Mouse (Mus musculus): ENCODE data around the gene Prc1. TPM values are rescaled to one million over a fixed set of nuclear protein-coding genes. Genes with fewer than 3 reads are reported as not detected.
"Not testable (repeated sequence)": the region's sequence is repeated elsewhere in the genome, so short reads cannot be mapped to it uniquely, and the experiment has no call there.

Gene Prc1
- polyA plus RNA-seq, 1 experiment from 2014 or later = 8.4 TPM

DNA sequence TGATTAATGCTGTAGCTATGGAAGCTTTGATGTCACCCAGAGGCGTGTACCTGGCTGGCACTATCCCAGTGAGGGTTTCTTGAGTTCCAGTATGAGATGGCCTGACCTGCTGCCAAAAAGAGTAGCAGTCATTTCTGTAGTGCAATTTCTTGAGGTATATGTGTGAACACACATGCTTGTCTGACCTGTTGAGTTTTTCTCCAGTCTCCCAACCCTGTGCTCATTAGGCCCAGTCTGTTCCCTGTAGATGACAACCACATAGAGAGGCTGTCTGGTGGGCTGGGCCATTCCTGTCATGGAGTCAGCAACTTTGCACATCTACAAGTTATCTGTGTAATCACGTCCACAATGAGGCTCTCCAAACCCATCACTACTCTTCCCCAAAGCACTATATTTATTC, 21.5 kb downstream of the Prc1 start:
- Histone ChIP-seq H3K27ac (ENCODE audit: low read length) (no peak overlapping the region), H3K27me3 (replicated peaks; ENCODE audit: insufficient read depth, low read length) (no peaks in the 10 kb centered on the region), H3K4me2 (replicated peaks; ENCODE audit: low read depth, low read length) (no peak overlapping the region), H3K36me3 (ENCODE audit: insufficient read depth, low read length) (no peaks in the 10 kb centered on the region), H3K9me3 (ENCODE audit: low read length) (no peaks in the 10 kb centered on the region), H3K9ac (replicated peaks; ENCODE audit: low read depth) (no peak overlapping the region), H3K4me1 (ENCODE audit: insufficient read depth, low read depth, low read length) (no peaks in the 10 kb centered on the region), H3K4me3 (ENCODE audit: low read depth, low read length) (no peak overlapping the region)
- 72% methylated on average over 2 of the region's 2 CpGs for WGBS
- no peak for DNase-seq (ENCODE audit: low spot score)
- no peak for ATAC-seq
- no peak for TF ChIP-seq CTCF (IDR thresholded peaks at IDR 0.05)
- no peak for TF ChIP-seq EP300 (IDR thresholded peaks at IDR 0.05)

DNA sequence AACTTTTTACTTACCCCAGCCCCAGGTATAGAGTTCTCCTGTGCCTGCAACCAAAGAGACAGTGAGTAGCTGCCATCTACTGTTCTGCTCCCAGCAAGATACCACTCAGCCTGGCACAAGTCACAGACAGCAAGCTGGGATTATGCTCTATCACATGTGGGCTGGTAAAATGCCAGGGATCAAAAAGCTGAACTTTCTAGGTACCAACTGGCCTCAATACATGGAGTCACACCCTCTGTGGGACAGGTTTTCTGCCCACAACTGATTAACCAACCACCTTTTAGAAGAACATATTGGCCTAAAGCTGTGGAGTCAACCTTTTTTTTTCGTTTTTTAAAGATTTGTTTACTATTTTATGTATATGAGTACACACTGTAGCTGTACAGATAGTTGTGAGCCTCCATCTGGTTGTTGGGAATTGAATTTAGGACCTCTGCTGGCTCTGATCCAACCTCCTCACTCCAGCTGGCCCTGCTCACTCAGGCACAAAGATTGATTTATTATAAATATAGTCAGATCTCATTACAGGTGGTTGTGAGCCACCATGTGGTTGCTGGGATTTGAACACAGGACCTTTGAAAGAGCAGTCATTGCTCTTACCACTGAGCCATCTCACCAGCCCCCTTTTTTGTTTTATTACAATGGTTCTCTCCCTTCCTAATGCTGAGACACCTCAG, 23.3 kb downstream of the Prc1 start:
- WGBS = 44% methylated on average over 1 of the region's 1 CpGs
- no peak overlapping the region for H3K27ac ChIP-seq (ENCODE audit: low read length)
- H3K4me1 ChIP-seq (ENCODE audit: insufficient read depth, low read depth, low read length) = no peaks in the 10 kb centered on the region
- no peak overlapping the region for H3K9ac ChIP-seq (replicated peaks; ENCODE audit: low read depth)
- no peaks in the 10 kb centered on the region for H3K9me3 ChIP-seq (ENCODE audit: low read length)
- H3K4me3 ChIP-seq (ENCODE audit: low read depth, low read length) = no peak overlapping the region
- DNase-seq (ENCODE audit: low spot score) = no peak
- H3K4me2 ChIP-seq (replicated peaks; ENCODE audit: low read depth, low read length) = no peak overlapping the region
- TF ChIP-seq EP300 (IDR thresholded peaks at IDR 0.05) (no peak), CTCF (IDR thresholded peaks at IDR 0.05) (no peak)
- no peak for ATAC-seq
- no peaks in the 10 kb centered on the region for H3K27me3 ChIP-seq (replicated peaks; ENCODE audit: insufficient read depth, low read length)
- H3K36me3 ChIP-seq (ENCODE audit: insufficient read depth, low read length) = no peaks in the 10 kb centered on the region

DNA sequence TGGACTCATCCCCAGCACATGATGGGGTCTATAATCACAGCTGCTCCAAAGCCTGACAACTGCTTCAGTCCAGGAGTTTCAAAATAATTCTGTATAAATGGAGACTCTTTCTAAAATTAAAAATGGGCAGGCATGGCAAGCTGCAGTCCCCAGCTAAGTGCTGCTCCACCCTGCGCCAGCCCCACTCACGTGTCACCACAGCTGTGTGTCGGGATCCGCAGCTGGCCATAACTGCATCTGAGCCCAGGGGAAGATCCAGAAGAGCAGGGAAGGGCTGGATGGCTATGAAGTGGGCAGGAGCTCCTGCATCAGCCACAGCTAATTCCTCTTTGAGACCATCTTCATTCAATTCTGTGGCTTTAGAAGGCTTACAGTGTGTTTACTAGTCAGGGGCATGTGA, 24.4 kb downstream of the Prc1 start:
- 83% methylated on average over 4 of the region's 4 CpGs for WGBS

DNA sequence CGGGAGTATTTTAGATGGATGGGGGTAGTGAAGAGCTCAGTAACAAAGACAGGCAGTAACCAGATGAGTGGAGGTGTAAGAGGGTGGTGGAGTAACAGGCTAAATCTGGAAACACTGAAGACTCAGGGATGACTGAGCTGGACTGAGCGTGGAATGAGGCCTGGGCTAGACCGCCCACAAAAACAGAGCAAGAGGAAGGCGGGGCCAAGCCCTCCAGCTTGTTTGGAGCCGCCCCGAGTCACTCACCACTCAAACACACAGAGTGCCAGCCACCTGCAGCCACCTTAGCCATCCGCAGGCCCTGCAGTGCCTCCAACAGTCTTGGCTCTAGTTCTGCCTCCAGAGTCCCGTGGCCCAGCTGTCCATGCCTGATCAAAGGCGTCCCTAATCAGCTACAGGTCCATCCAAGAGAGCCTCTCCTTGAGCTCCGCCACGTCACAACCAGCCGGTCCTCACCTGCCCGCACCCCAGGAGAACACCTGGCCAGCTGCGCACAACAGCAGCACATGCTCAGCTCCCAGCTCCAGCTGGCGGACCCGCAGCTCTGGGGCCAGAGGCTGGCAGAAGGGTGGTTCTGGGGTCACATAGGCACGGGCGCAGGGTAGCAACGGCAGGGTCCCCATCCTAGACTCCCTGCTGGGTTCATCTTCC, 25.7 kb downstream of the Prc1 start:
- Histone ChIP-seq H3K4me1 (ENCODE audit: insufficient read depth, low read depth, low read length) (peaks cover 8% of the 10 kb centered on the region; the same call in 1 of the 2 replicates), H3K27ac (ENCODE audit: low read length) (no peak overlapping the region), H3K9me3 (ENCODE audit: low read length) (no peaks in the 10 kb centered on the region), H3K4me3 (ENCODE audit: low read depth, low read length) (no peak overlapping the region), H3K27me3 (replicated peaks; ENCODE audit: insufficient read depth, low read length) (no peaks in the 10 kb centered on the region), H3K9ac (replicated peaks; ENCODE audit: low read depth) (no peak overlapping the region), H3K4me2 (replicated peaks; ENCODE audit: low read depth, low read length) (no peak overlapping the region), H3K36me3 (ENCODE audit: insufficient read depth, low read length) (no peaks in the 10 kb centered on the region)
- WGBS = 70% methylated on average over 19 of the region's 19 CpGs
- DNase-seq (ENCODE audit: low spot score) (no peak), ATAC-seq (no peak)
- no peak for TF ChIP-seq CTCF (IDR thresholded peaks at IDR 0.05)
- no peak for TF ChIP-seq EP300 (IDR thresholded peaks at IDR 0.05)

More for the DNA sequence above, 24.4 kb downstream of the Prc1 start:
- TF ChIP-seq CTCF (IDR thresholded peaks at IDR 0.05) (no peak), EP300 (IDR thresholded peaks at IDR 0.05) (no peak)
- Histone ChIP-seq H3K9ac (replicated peaks; ENCODE audit: low read depth) (no peak overlapping the region), H3K4me3 (ENCODE audit: low read depth, low read length) (no peak overlapping the region), H3K27ac (ENCODE audit: low read length) (no peak overlapping the region), H3K4me2 (replicated peaks; ENCODE audit: low read depth, low read length) (no peak overlapping the region), H3K4me1 (ENCODE audit: insufficient read depth, low read depth, low read length) (peaks cover 8% of the 10 kb centered on the region; the same call in 1 of the 2 replicates), H3K9me3 (ENCODE audit: low read length) (no peaks in the 10 kb centered on the region), H3K27me3 (replicated peaks; ENCODE audit: insufficient read depth, low read length) (no peaks in the 10 kb centered on the region), H3K36me3 (ENCODE audit: insufficient read depth, low read length) (no peaks in the 10 kb centered on the region)
- DNase-seq (ENCODE audit: low spot score) (no peak), ATAC-seq (no peak)

DNA sequence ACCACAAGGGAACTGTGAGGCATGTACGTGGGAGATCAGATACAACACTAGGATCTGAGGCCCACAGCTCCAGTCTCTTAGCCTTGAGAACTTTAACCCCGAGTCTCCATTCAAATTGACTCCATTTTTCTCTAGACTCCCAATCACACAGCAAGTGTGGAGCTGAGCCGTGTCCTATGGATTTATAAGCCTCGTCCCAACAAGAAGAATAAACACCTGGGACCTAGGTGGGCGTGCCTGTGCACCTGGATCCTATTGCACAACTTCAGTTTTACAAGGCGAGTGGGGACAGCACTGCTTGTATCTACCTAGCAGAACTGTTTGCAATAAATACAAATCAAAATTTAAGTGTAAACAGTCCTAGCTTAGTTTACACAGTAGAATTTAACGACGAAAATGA, 29.1 kb downstream of the Prc1 start:
- Histone ChIP-seq H3K9ac (replicated peaks; ENCODE audit: low read depth) (peak overlapping the region; percentile 23), H3K4me2 (replicated peaks; ENCODE audit: low read depth, low read length) (peak overlapping the region; percentile 64), H3K27me3 (replicated peaks; ENCODE audit: insufficient read depth, low read length) (no peaks in the 10 kb centered on the region), H3K4me3 (ENCODE audit: low read depth, low read length) (peak overlapping the region; percentile 63), H3K36me3 (ENCODE audit: insufficient read depth, low read length) (peaks cover 20% of the 10 kb centered on the region; the same call in 1 of the 2 replicates), H3K4me1 (ENCODE audit: insufficient read depth, low read depth, low read length) (peaks cover 8% of the 10 kb centered on the region; the same call in 1 of the 2 replicates), H3K27ac (ENCODE audit: low read length) (no peak overlapping the region), H3K9me3 (ENCODE audit: low read length) (no peaks in the 10 kb centered on the region)
- DNase-seq (ENCODE audit: low spot score) (peak; percentile 33), ATAC-seq (no peak)
- no peak for TF ChIP-seq CTCF (IDR thresholded peaks at IDR 0.05)
- no peak for TF ChIP-seq EP300 (IDR thresholded peaks at IDR 0.05)
- 13% methylated on average over 8 of the region's 8 CpGs for WGBS

DNA sequence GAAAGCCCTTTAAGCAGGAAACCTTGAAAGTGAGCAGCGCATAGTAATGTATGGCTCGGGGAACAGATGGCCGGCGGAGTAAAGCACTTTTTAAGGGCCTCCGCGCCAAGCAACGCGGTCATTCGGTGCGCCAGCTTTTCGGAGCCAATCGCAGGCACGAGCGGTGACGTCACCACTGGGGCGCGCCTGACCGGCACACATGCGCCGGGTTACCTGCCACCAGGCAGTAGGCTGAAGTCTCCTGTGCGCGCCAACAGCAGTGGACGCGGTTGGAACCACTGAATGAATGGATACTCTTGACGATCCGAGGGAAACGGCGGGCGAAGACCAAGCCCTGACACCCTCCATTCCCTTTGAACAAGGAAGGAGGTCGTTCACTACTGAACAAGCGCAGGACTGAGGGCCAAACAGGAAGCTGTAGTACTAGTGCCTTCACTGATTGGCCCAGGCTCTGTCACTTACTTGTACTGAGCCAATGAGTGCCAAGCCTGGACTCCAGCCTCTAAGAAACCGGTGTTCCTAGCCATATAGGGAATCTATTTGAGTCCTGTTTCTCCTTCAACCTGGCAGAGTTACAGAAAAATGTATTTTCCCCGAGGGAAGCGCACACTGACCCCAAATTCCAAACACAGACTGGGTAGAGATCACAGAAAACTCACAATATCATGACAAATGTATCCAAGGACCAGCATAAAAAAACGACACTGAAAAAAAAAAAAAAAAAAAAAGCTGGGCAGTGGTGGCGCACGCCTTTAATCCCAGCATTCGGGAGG, 30.0 kb downstream of the Prc1 start, which contains the start of gene Rccd1:
Gene Rccd1 (minus strand): TSS at position 412 of the 773 bp plus-strand sequence.
- peak within 1 kb of the TSS; percentile 23 for H3K9ac ChIP-seq (replicated peaks; ENCODE audit: low read depth)
- peak within 1 kb of the TSS; percentile 88 for H3K27ac ChIP-seq (ENCODE audit: low read length)
- no peak for TF ChIP-seq EP300 (IDR thresholded peaks at IDR 0.05)
- TF ChIP-seq CTCF (IDR thresholded peaks at IDR 0.05) = no peak
- H3K36me3 ChIP-seq (ENCODE audit: insufficient read depth, low read length) = peaks cover 26% of the 10 kb centered on the region
- H3K4me2 ChIP-seq (replicated peaks; ENCODE audit: low read depth, low read length) = peak within 1 kb of the TSS; percentile 64
- peak within 1 kb of the TSS; percentile 63 for H3K4me3 ChIP-seq (ENCODE audit: low read depth, low read length)
- H3K27me3 ChIP-seq (replicated peaks; ENCODE audit: insufficient read depth, low read length) = no peaks in the 10 kb centered on the region
- peak; percentile 99 for ATAC-seq
- no peaks in the 10 kb centered on the region for H3K9me3 ChIP-seq (ENCODE audit: low read length)
- H3K4me1 ChIP-seq (ENCODE audit: insufficient read depth, low read depth, low read length) = peaks cover 8% of the 10 kb centered on the region; the same call in 1 of the 2 replicates
- 1% methylated on average over 38 of the region's 38 CpGs for WGBS
- peak; percentile 99 for DNase-seq (ENCODE audit: low spot score)

DNA sequence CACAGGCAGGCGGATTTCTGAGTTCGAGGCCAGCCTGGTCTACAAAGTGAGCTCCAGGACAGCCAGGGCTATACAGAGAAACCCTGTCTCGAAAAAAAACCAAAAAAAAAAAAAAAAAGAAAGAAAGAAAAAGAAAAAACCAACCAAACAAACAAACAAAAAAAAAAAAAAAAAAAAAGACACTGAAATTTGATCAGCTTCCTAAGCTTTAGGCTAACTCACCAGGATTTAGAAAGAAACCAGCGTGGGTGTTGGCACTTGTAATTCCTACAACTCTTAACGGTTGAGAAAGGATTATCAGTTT, 30.5 kb downstream of the Prc1 start:
- WGBS = 41% methylated on average over 4 of the region's 5 CpGs
- not testable (repeated sequence) for H3K4me2 ChIP-seq (replicated peaks; ENCODE audit: low read depth, low read length); H3K9me3 ChIP-seq (ENCODE audit: low read length); H3K27me3 ChIP-seq (replicated peaks; ENCODE audit: insufficient read depth, low read length); H3K4me1 ChIP-seq (ENCODE audit: insufficient read depth, low read depth, low read length); ATAC-seq; DNase-seq (ENCODE audit: low spot score); H3K4me3 ChIP-seq (ENCODE audit: low read depth, low read length); H3K9ac ChIP-seq (replicated peaks; ENCODE audit: low read depth)
- Histone ChIP-seq H3K36me3 (ENCODE audit: insufficient read depth, low read length) (peaks cover 31% of the 10 kb centered on the region), H3K27ac (ENCODE audit: low read length) (peak overlapping the region; percentile 62; the same call in 1 of the 2 replicates)
